Mouse (Mus musculus): Measurements from ENCODE around the gene Phox2b.

The Phox2b gene

GRCm38 (mm10) chr5:67098733-67099323 lies at the start of gene Phox2b:
Gene Phox2b, minus strand, starts transcription at chr5:67099301.
- DNase-seq, result no peak

DNA sequence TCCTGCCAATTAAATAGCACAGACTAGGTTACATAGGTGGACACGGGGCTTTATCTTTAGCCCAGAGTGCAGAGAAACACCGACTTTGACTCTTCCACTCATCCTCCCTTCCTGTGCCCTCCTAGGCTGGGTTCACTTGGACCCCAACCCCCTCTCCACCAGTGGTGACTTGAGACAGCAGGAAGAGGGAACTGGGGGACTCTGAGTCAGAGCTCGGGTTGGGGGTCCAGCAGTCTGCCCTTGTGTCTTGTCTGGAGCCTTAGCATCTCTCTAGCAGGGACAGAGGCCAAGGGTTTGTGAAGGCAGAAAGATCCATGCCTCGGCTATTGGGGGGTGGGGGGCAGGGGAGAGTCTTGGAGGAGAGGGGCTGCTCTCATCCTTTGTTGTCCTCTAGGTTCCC lies 43.5 kb upstream of the Phox2b start:
- no peak for DNase-seq

- no peak for DNase-seq
These were observed 40.2 kb upstream of the Phox2b start for GRCm38 (mm10) chr5:67139052-67140015.

- no peak for DNase-seq
These were observed 39.5 kb upstream of the Phox2b start for GRCm38 (mm10) chr5:67138643-67139042.

DNA sequence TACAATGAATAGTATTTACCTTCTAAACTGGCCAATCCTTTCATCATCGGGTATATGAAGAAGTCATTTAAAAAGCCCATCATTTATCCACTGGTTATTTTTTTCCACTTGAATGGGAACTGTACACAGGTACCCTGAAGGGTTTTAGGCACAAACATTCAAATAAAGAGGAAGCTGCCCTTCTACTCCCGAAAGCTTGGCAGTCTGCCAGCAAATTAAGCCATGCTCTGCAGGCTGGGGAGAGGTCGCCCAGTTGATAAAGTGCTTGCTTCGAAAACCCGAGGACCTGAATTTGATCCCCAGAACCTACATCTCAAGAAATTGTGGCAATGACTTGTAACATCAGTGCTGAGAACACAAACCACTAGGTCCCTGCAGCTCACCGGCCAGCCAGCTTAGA lies 35.6 kb upstream of the Phox2b start:
- no peak for DNase-seq

- no peak for DNase-seq
These were observed 32.6 kb upstream of the Phox2b start for GRCm38 (mm10) chr5:67131671-67132070.

- DNase-seq, result no peak
These were observed 7.2 kb upstream of the Phox2b start for GRCm38 (mm10) chr5:67106261-67106660.

DNA sequence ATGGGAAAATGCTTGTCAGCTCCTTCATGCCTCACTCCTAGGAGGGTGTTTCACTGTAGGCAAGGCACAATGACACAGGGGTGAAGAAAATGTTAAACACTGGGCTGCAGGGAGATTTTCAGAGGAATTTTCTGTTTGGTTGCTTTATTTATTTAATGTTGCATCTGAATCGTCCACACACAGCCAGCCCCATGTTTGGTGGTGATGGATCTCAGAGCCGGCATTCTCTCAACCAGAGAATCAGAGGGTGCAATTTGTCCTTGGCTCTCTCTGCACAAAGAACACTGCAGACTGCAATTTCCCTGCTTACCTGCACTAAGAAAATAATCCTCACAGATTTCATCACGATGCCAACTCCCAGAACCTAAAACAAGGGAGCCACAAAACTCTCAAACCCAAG lies 3.9 kb upstream of the Phox2b start:
- DNase-seq, result no peak

DNA sequence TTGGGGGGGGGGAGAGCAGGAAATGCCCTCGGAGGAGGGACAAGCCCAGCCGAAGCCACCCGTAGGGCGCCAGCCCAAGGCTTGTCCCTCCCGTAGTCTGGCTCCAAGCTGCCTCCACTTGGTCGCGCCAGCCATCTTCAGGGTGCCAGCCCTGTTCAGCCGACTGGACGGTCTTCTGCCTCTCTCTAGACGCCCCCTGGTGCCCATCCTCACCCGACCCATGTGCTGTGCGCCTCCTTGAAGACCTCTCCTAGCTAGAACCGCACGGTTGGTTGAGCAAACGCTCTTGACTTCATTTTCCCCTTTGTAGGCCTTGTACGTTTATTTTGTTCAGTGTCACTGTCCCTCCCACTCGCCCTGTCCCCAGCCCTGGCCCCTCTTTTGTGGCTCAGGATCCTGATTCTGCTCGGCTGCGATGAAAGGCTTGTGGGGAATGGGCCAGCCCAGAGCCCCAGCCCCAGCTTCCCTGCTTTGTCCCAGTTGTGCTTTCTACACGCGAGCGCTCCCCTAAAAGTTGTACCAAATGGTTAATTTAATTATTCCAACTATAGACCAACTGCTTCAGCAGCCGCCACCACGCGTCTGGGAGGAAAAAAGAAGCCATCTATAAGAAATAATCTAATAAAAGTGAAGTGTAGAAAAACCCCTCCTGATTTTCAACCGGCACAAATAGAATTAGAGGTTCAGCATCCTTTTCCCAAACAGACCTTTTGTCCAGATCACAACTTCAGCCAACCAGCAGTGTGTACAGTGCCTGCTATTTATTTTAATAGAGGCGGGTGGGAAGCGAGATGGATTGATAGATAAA lies 2.9 kb upstream of the Phox2b start:
- DNase-seq, result no peak

DNA sequence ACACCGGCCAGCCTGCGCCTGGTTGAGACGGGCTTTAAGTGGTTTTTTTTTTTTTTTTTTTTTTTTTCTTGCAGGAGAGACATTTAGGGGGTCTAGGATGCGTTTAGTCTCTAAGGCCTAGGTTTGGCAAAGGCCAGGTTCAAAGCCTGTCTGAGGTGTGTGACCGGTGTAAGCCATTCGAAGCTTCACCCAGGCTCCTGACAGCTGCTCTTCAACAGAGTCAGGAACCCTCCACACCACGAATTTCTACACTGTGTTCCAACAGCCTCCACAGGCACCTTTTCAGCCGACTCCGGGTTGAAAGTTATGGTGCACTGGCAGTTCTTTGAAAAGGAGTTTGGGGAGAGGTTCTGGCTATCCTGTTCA lies 2.3 kb upstream of the Phox2b start:
- DNase-seq, result no peak

DNA sequence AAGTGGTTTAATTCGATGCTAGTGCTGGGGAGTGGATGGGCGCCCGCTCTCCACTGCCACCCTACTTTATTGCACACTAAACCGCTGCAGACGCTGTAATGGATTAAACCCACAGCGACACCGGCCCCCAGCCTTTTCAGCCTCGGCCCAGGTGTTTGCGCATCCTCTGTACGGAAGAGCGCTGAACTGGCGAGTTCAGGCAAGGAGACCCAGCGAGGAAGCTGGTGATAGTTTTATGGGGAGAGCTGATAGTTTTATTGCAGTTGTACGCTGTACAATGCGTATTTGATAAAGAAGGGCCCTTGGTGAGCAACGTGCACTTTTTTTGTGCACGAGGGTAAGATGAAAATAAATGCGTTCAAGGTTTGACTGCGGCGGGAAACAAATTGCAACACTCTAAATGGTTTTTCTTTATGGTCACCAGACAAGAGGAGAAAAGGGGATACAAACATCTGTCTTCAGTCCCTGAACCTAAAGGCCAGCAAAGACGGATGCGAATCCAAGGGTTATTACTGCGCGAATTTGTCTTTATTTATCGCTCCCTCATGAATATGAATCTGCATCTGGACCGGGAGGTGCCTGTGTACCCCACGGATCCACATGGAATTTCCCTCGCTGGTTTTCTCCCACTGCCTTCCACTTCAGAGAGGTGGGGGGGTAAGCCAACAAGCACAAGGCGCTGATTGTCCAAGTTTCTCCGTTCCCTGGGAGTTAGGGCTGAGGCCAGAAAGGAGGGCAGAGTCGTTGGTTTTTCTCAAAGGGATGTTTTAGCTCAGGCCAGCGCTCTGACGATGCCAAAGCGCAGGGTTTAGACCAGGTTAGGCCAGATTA lies 1.7 kb upstream of the Phox2b start:
- no peak for DNase-seq

DNA sequence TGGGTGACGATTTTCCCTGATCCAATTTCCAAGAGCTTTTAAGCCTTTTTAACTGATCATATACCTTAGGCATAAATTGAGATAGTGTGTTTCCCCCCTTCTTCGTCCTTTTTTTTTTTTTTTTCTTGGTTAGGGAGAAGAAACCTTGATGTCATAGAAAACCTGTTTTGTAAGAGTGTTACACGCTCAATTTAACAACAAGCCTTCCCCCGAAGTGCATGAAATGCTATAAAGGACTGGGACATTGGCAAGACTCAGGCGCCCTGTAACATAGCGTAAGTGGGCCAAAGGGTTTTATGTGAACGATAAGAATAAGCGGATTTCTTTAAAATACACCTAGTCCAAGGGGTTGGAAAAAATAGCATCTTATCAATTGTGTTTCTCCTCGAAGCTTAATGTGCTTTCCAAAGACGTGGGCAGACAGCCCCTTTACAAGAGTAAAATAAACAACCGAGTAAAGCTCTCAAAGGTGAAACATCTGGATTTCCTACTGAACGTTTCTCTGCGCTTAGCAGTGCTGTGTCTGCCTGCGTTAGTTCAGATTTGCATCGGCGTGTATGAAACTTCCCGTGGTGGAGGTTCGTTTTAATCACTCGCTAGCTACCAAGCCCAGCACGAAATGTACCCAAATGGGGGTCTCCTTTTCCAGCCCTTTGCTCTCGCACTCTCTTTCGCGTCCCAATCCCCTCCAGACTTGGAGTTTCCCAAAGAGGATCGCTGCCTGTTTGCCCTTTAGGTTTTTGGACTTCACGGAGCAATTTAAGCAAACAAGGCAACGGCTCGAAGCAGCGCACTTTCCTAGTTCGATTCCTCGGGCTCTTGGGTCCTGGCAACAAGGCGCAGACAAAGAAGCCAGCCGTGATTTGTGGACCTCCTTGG lies 531 bp upstream of the Phox2b start:
- DNase-seq, result no peak

GRCm38 (mm10) chr5:67098051-67098732 lies 909 bp downstream of the Phox2b start:
- DNase-seq, result no peak

GRCm38 (mm10) chr5:67097106-67098050 lies 1.7 kb downstream of the Phox2b start:
- DNase-seq, result no peak

GRCm38 (mm10) chr5:67096378-67096771 lies 2.7 kb downstream of the Phox2b start:
- no peak for DNase-seq

- DNase-seq, result no peak
These were observed 3.3 kb downstream of the Phox2b start for GRCm38 (mm10) chr5:67095651-67096377.

GRCm38 (mm10) chr5:67095153-67095552 lies 3.9 kb downstream of the Phox2b start:
- DNase-seq, result no peak

DNA sequence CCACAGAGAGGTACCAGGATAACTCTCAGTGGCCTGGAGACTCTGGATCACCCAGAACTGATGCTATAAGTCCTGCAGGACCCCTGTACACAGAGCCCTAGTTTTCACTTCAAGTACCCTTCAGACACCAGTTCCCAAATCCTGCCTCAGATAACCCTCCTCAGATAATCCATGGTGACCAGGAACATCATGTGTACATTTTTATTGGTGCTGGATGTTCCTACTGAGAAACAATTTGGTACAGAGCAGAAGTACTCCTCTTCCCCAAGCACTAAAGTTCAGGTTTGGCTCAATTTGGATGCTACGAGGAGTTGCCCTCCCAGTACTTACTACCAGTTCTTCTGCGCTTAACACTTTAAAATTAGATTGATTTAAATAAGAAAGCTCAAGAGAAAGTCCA lies 5.1 kb downstream of the Phox2b start:
- DNase-seq, result no peak

GRCm38 (mm10) chr5:67091766-67092165 lies 7.3 kb downstream of the Phox2b start:
- no peak for DNase-seq

Measured in B cell, adult 2 months (primary cell).